Mouse (Mus musculus): ENCODE measurements around the gene Dgkz. TPM values are rescaled to one million over a fixed set of nuclear protein-coding genes. Genes with fewer than 3 reads are reported as not detected.

Dgkz gene
- polyA plus RNA-seq, 1 experiment from 2014 or later: 31.9 TPM

- WGBS: 83% methylated on average over 5 of the region's 5 CpGs
- no peak for ATAC-seq (ENCODE audit: low FRiP score)
These were observed 9.3 kb downstream of the Dgkz start for GRCm38 (mm10) chr2:91966367-91966766.

GRCm38 (mm10) chr2:91965417-91965816 is 10.2 kb downstream of the Dgkz start:
- Histone ChIP-seq H3K27me3 (peaks cover 18% of the 10 kb centered on the region), H3K4me1 (peaks cover 16% of the 10 kb centered on the region), H3K4me3 (no peak overlapping the region), H3K36me3 (no peaks in the 10 kb centered on the region), H3K27ac (no peak overlapping the region), H3K9me3 (replicated peaks) (no peaks in the 10 kb centered on the region), H3K4me2 (replicated peaks) (peak overlapping the region; percentile 16; the same call in 1 of the 2 replicates), H3K9ac (0 out of 2 replicates have a peak overlapping the region, but pooled peaks have one; percentile 39)
- no peak for ATAC-seq (ENCODE audit: low FRiP score)
- WGBS: 17% methylated on average over 20 of the region's 20 CpGs

More at GRCm38 (mm10) chr2:91966367-91966766, 9.3 kb downstream of the Dgkz start:
- H3K4me1 ChIP-seq: peaks cover 22% of the 10 kb centered on the region
- H3K36me3 ChIP-seq: no peaks in the 10 kb centered on the region
- H3K27me3 ChIP-seq: peaks cover 26% of the 10 kb centered on the region
- H3K4me2 ChIP-seq (replicated peaks): no peak overlapping the region
- no peak overlapping the region for H3K27ac ChIP-seq
- no peak overlapping the region for H3K9ac ChIP-seq
- H3K9me3 ChIP-seq (replicated peaks): no peaks in the 10 kb centered on the region
- H3K4me3 ChIP-seq: no peak overlapping the region

- 69% methylated on average over 3 of the region's 3 CpGs for WGBS
- Histone ChIP-seq H3K27me3 (peaks cover 14% of the 10 kb centered on the region), H3K9me3 (replicated peaks) (no peaks in the 10 kb centered on the region), H3K4me1 (peaks cover 20% of the 10 kb centered on the region), H3K4me3 (no peak overlapping the region), H3K9ac (no peak overlapping the region), H3K36me3 (no peaks in the 10 kb centered on the region), H3K27ac (no peak overlapping the region), H3K4me2 (replicated peaks) (0 out of 2 replicates have a peak overlapping the region, but pooled peaks have one; percentile 16)
- no peak for ATAC-seq (ENCODE audit: low FRiP score)
These were observed 11.0 kb downstream of the Dgkz start for GRCm38 (mm10) chr2:91964610-91965204.

- Histone ChIP-seq H3K36me3 (no peaks in the 10 kb centered on the region), H3K27ac (peak overlapping the region; percentile 83), H3K4me1 (peaks cover 27% of the 10 kb centered on the region), H3K9ac (peak overlapping the region; percentile 95), H3K9me3 (replicated peaks) (no peaks in the 10 kb centered on the region), H3K4me2 (replicated peaks) (peak overlapping the region; percentile 91), H3K4me3 (peak overlapping the region; percentile 88), H3K27me3 (peaks cover 14% of the 10 kb centered on the region)
- ATAC-seq (ENCODE audit: low FRiP score): peak; percentile 91
- WGBS: 0% methylated on average over 29 of the region's 57 CpGs
These were observed 12.2 kb downstream of the Dgkz start for GRCm38 (mm10) chr2:91963443-91963932.

- H3K4me2 ChIP-seq (replicated peaks): peak overlapping the region; percentile 91
- peak overlapping the region; percentile 88 for H3K4me3 ChIP-seq
- no peaks in the 10 kb centered on the region for H3K9me3 ChIP-seq (replicated peaks)
- peak overlapping the region; percentile 83 for H3K27ac ChIP-seq
- peak overlapping the region; percentile 95 for H3K9ac ChIP-seq
- peak; percentile 66 for ATAC-seq (ENCODE audit: low FRiP score)
- WGBS: under 1% methylated on average over 39 of the region's 39 CpGs
- peaks cover 29% of the 10 kb centered on the region for H3K4me1 ChIP-seq
- H3K36me3 ChIP-seq: no peaks in the 10 kb centered on the region
- H3K27me3 ChIP-seq: peaks cover 14% of the 10 kb centered on the region
These were observed 12.7 kb downstream of the Dgkz start for GRCm38 (mm10) chr2:91962864-91963401.

GRCm38 (mm10) chr2:91961901-91962761 is 13.5 kb downstream of the Dgkz start:
- no peak overlapping the region for H3K27ac ChIP-seq
- H3K4me2 ChIP-seq (replicated peaks): peak overlapping the region; percentile 91
- peak overlapping the region; percentile 95 for H3K9ac ChIP-seq
- peaks cover 14% of the 10 kb centered on the region for H3K27me3 ChIP-seq
- no peaks in the 10 kb centered on the region for H3K9me3 ChIP-seq (replicated peaks)
- WGBS: 73% methylated on average over 4 of the region's 4 CpGs
- ATAC-seq (ENCODE audit: low FRiP score): no peak
- peak overlapping the region; percentile 88 for H3K4me3 ChIP-seq
- H3K36me3 ChIP-seq: no peaks in the 10 kb centered on the region
- peaks cover 36% of the 10 kb centered on the region for H3K4me1 ChIP-seq

GRCm38 (mm10) chr2:91960459-91960858 is 15.2 kb downstream of the Dgkz start:
- 94% methylated on average over 5 of the region's 5 CpGs for WGBS

GRCm38 (mm10) chr2:91959544-91960410 is 15.9 kb downstream of the Dgkz start:
- WGBS: 71% methylated on average over 11 of the region's 11 CpGs
- no peaks in the 10 kb centered on the region for H3K36me3 ChIP-seq
- ATAC-seq (ENCODE audit: low FRiP score): no peak
- H3K27me3 ChIP-seq: no peaks in the 10 kb centered on the region; the same call in 1 of the 2 replicates
- no peaks in the 10 kb centered on the region for H3K9me3 ChIP-seq (replicated peaks)
- H3K4me1 ChIP-seq: peaks cover 43% of the 10 kb centered on the region
- no peak overlapping the region for H3K27ac ChIP-seq
- H3K4me2 ChIP-seq (replicated peaks): no peak overlapping the region
- no peak overlapping the region for H3K9ac ChIP-seq
- H3K4me3 ChIP-seq: no peak overlapping the region

More at GRCm38 (mm10) chr2:91960459-91960858, 15.2 kb downstream of the Dgkz start:
- Histone ChIP-seq H3K9ac (no peak overlapping the region), H3K4me3 (no peak overlapping the region), H3K4me2 (replicated peaks) (no peak overlapping the region), H3K4me1 (peaks cover 39% of the 10 kb centered on the region), H3K9me3 (replicated peaks) (no peaks in the 10 kb centered on the region), H3K27ac (no peak overlapping the region), H3K27me3 (peaks cover 4% of the 10 kb centered on the region), H3K36me3 (no peaks in the 10 kb centered on the region)
- no peak for ATAC-seq (ENCODE audit: low FRiP score)

GRCm38 (mm10) chr2:91958701-91959457 is 16.8 kb downstream of the Dgkz start:
- whole genome bisulfite sequencing: 48% methylated on average over 10 of the region's 10 CpGs
- Histone ChIP-seq H3K27ac (no peak overlapping the region), H3K9ac (no peak overlapping the region)

GRCm38 (mm10) chr2:91958049-91958448 is 17.6 kb downstream of the Dgkz start:
- H3K9ac ChIP-seq: no peak overlapping the region
- H3K4me2 ChIP-seq (replicated peaks): no peak overlapping the region
- no peaks in the 10 kb centered on the region for H3K36me3 ChIP-seq
- no peak for ATAC-seq (ENCODE audit: low FRiP score)
- no peaks in the 10 kb centered on the region for H3K9me3 ChIP-seq (replicated peaks)
- no peaks in the 10 kb centered on the region for H3K27me3 ChIP-seq
- peaks cover 51% of the 10 kb centered on the region for H3K4me1 ChIP-seq
- 89% methylated on average over 8 of the region's 8 CpGs for WGBS
- H3K27ac ChIP-seq: no peak overlapping the region
- H3K4me3 ChIP-seq: no peak overlapping the region

More at GRCm38 (mm10) chr2:91958701-91959457, 16.8 kb downstream of the Dgkz start:
- no peak for ATAC-seq (ENCODE audit: low FRiP score)
- peaks cover 46% of the 10 kb centered on the region for H3K4me1 ChIP-seq
- no peaks in the 10 kb centered on the region for H3K36me3 ChIP-seq
- H3K9me3 ChIP-seq (replicated peaks): no peaks in the 10 kb centered on the region
- H3K4me2 ChIP-seq (replicated peaks): no peak overlapping the region
- no peak overlapping the region for H3K4me3 ChIP-seq
- no peaks in the 10 kb centered on the region for H3K27me3 ChIP-seq

- no peaks in the 10 kb centered on the region for H3K9me3 ChIP-seq (replicated peaks)
- no peaks in the 10 kb centered on the region for H3K27me3 ChIP-seq
- no peak overlapping the region for H3K4me2 ChIP-seq (replicated peaks)
- H3K4me3 ChIP-seq: no peak overlapping the region
- H3K27ac ChIP-seq: 0 out of 2 replicates have a peak overlapping the region, but pooled peaks have one; percentile 48
- 47% methylated on average over 4 of the region's 4 CpGs for WGBS
- no peaks in the 10 kb centered on the region for H3K36me3 ChIP-seq
- peak; percentile 67 for ATAC-seq (ENCODE audit: low FRiP score)
- peaks cover 42% of the 10 kb centered on the region for H3K4me1 ChIP-seq
- no peak overlapping the region for H3K9ac ChIP-seq
These were observed 18.6 kb downstream of the Dgkz start for GRCm38 (mm10) chr2:91957096-91957495.
